Mouse (Mus musculus) midbrain, embryonic 12.5 days (tissue): ENCODE results near the gene Olfr522. TPM values are rescaled to one million over a fixed set of nuclear protein-coding genes. Genes with fewer than 3 reads are reported as not detected.

Experiments
- ATAC-seq: fragments of 200-750 bp; cut with Nextera tagmentation; 2 replicates; pipeline ENCODE4 v1.8.0; 2017; ENCODE audit warnings: low read depth, moderate TSS enrichment, moderate library complexity; ENCODE audit not compliant: low FRiP score
- H3K27ac ChIP-seq: fragments of 300-500 bp; sonication (generic); replicated peaks from 2 replicates; pipeline ENCODE4 v1.5.1; 2016; ENCODE audit warnings: mild to moderate bottlenecking
- H3K27me3 ChIP-seq: fragments of 300-500 bp; sonication (generic); 2 replicates; pipeline ENCODE4 v1.6.1; 2016; ENCODE audit warnings: mild to moderate bottlenecking
- H3K36me3 ChIP-seq: fragments of 300-500 bp; sonication (generic); 2 replicates; pipeline ENCODE4 v1.6.1; 2016
- H3K4me1 ChIP-seq: fragments of 300-500 bp; sonication (generic); 2 replicates; pipeline ENCODE4 v1.6.1; 2016
- H3K4me2 ChIP-seq: fragments of 300-500 bp; sonication (generic); replicated peaks from 2 replicates; pipeline ENCODE4 v1.6.1; 2016; ENCODE audit warnings: mild to moderate bottlenecking, moderate library complexity
- H3K4me3 ChIP-seq: fragments of 300-500 bp; sonication (generic); 2 replicates; pipeline ENCODE4 v1.5.1; 2016; ENCODE audit warnings: mild to moderate bottlenecking
- H3K9ac ChIP-seq: fragments of 300-500 bp; sonication (generic); replicated peaks from 2 replicates; pipeline ENCODE4 v1.6.1; 2016; ENCODE audit warnings: mild to moderate bottlenecking, moderate library complexity
- H3K9me3 ChIP-seq: fragments of 300-500 bp; sonication (generic); 2 replicates; pipeline ENCODE4 v1.6.1; 2016; ENCODE audit warnings: mild to moderate bottlenecking
- WGBS: fragments of 180-500 bp; shearing (Covaris S2); methylation state at CpG from one replicate; pipeline ENCODE4 v1.1.7; 2016; 5-methylcytosine and 5-hydroxymethylcytosine counted together
- polyA plus RNA-seq: library from polyadenylated mRNA; unstranded; fragments of >200 nt; fragmentation: Nextera tagmentation; extraction: Ambion mirVana; gene quantifications from 2 replicates; pipeline ENCODE4 v1.2.1, GENCODE M21; 2016

The Olfr522 gene
- polyA plus RNA-seq, 1 experiment from 2014 or later: not detected

DNA sequence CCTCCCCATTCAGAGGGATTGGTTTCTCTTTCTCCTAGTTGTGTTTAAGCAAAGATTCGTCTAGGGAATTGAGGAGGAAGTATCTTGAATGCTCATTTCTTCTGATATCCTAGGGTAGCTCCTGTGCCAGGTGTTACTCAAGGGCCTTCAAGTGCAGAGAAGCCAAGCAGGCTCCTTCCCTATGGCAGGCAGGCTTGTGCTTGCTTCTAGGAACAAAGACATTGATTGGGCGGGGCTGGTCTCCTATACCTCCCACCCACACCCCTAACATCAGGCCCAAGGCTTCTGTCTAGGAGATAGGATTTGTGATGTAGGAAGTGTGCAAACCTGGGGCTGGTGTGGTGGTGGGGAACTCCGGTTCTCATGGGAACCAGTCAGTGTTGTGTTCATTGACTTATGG lies 37.6 kb downstream of the Olfr522 start:
- Histone ChIP-seq H3K4me3 (no peak overlapping the region), H3K9me3 (no peaks in the 10 kb centered on the region), H3K9ac (no peak overlapping the region), H3K4me1 (peaks cover 9% of the 10 kb centered on the region), H3K27me3 (no peaks in the 10 kb centered on the region; the same call in 1 of the 2 replicates), H3K36me3 (peaks cover 7% of the 10 kb centered on the region; the same call in 1 of the 2 replicates), H3K27ac (no peak overlapping the region), H3K4me2 (no peak overlapping the region)
- WGBS: 91% methylated on average over 3 of the region's 3 CpGs
- ATAC-seq: no peak

DNA sequence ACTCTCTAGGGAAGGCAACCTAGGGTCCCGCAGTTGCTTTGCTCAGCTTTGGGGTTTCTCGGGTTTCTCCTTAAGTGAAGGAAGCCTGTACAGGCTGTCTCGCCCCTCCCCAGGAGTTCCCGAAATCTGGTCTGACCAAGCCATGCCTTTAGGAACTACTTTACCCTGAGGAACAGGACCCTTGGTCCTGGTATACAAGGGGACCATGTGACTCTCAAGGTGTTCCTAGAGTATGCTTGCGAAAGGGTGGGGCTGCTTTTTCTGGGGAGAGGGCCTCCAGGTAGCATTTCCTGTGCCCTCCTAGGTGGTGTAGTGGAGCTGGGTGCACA lies 38.6 kb downstream of the Olfr522 start:
- Histone ChIP-seq H3K4me3 (peak overlapping the region; percentile 74), H3K36me3 (peaks cover 7% of the 10 kb centered on the region; the same call in 1 of the 2 replicates), H3K27me3 (no peaks in the 10 kb centered on the region; the same call in 1 of the 2 replicates), H3K9me3 (no peaks in the 10 kb centered on the region), H3K4me2 (peak overlapping the region; percentile 77), H3K9ac (peak overlapping the region; percentile 76), H3K4me1 (peaks cover 9% of the 10 kb centered on the region), H3K27ac (no peak overlapping the region)
- no peak for ATAC-seq
- WGBS: 6% methylated on average over 5 of the region's 5 CpGs

DNA sequence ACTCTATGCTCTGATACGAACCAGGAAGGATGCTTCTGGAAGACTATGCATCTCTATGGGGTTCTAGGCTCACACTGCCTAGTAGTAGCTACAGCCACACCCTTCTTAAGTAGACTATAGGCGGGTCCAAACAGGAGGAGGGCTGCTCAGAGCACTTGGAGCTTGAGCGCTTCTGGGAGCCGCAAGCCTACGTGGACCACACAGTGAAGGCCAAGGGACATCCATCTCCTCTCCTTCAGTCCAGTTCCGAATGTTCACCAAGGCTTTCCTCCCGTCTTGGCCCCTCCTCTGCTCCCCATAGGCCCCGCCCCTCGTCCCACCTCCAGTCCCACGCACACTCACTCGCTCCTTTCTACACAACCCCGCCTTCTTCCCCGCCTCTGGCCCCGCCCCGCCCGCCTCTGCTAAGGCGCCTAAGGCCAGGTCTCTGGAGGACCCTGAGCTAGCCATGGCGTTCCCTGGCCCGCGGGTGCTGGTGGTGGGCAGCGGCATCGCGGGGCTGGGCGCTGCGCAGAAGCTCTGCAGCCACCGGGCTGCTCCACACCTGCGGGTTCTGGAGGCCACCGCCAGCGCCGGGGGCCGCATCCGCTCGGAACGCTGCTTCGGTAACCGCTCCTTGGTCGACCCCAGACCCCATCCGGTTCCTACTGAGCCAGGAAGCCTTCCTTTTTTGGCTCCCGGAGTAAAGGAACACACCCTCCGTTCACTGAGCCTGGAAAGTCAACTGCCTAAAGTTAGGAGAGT lies 39.1 kb downstream of the Olfr522 start:
- Histone ChIP-seq H3K27me3 (no peaks in the 10 kb centered on the region; the same call in 1 of the 2 replicates), H3K4me2 (peak overlapping the region; percentile 77), H3K9ac (peak overlapping the region; percentile 76), H3K4me3 (peak overlapping the region; percentile 74), H3K9me3 (no peaks in the 10 kb centered on the region), H3K27ac (no peak overlapping the region), H3K36me3 (peaks cover 5% of the 10 kb centered on the region; the same call in 1 of the 2 replicates), H3K4me1 (peaks cover 9% of the 10 kb centered on the region)
- ATAC-seq: peak; percentile 97
- WGBS: 2% methylated on average over 40 of the region's 40 CpGs

DNA sequence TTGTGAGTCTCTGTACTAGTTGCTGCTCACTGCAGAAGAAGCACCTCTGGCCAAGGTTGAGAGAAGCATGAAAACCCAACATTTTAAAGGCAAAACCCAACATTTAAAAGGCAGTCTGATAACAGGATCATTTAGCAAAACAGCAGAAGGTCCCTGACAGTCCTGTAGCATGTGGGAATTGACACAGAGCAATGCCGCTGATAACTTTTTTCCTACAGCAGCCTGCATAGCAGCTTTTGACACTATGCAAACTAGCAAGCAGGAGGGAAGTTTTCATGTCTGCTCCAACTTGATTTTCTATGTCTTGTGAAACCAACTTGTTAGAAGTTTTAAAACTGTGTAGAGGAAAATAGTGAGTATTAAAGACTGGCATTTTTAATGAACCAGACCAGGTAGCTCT lies 40.2 kb downstream of the Olfr522 start:
- 89% methylated on average over 1 of the region's 1 CpGs for WGBS

DNA sequence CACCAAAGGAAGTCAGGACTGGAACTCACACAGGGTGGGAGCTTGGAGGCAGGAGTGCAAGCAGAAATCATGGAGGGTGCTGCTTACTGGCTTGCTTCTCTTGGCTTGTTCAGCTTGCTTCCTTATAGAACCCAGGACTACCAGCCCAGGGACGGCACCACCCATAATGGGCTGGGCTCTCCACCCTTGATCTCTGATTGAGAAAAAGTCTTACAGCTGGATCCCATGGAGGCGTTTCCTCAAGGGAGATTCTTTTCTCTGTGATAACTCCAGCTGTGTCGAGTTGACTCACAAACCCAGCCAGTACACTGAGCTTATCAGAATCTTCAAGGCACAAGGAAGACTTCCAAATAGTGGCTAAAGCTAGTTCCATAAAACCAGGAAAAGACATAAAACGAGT lies 41.8 kb downstream of the Olfr522 start:
- peaks cover 9% of the 10 kb centered on the region for H3K4me1 ChIP-seq
- H3K36me3 ChIP-seq: no peaks in the 10 kb centered on the region
- H3K27ac ChIP-seq: no peak overlapping the region
- no peaks in the 10 kb centered on the region; the same call in 1 of the 2 replicates for H3K27me3 ChIP-seq
- ATAC-seq: no peak
- H3K4me3 ChIP-seq: no peak overlapping the region
- H3K9ac ChIP-seq: no peak overlapping the region
- H3K9me3 ChIP-seq: no peaks in the 10 kb centered on the region
- WGBS: 39% methylated on average over 4 of the region's 4 CpGs
- no peak overlapping the region for H3K4me2 ChIP-seq

More for the DNA sequence above, 40.2 kb downstream of the Olfr522 start:
- Histone ChIP-seq H3K4me3 (no peak overlapping the region), H3K4me2 (no peak overlapping the region), H3K9ac (no peak overlapping the region), H3K4me1 (peaks cover 9% of the 10 kb centered on the region), H3K27me3 (no peaks in the 10 kb centered on the region; the same call in 1 of the 2 replicates), H3K27ac (no peak overlapping the region), H3K9me3 (no peaks in the 10 kb centered on the region), H3K36me3 (no peaks in the 10 kb centered on the region)
- no peak for ATAC-seq

DNA sequence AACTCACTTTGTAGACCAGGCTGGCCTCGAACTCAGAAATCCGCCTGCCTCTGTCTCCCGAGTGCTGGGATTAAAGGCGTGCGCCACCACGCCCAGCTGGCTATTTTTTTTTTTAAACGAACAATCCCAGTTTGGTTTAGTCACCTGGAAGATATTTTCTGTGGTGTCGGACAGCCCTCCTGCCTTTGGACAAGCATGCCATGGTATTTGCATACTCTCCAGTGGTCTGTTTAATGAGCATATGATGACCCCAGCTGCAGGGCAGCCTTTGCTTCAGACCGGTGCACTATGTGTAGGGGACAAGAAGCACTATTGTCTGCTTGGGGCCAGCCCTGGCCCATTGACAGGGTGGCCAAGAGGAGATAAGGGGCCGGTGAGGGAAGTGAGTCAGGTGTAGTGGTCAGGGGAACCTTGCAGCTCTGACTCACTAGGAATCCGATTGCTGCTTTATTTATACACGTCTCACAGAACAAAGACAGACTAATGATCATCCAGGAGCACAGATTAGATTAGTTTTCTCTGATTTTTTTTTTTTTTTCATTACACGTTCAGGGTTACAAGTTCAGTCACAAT lies 43.1 kb downstream of the Olfr522 start:
- Histone ChIP-seq H3K27ac (no peak overlapping the region), H3K36me3 (no peaks in the 10 kb centered on the region), H3K4me1 (peaks cover 9% of the 10 kb centered on the region), H3K27me3 (no peaks in the 10 kb centered on the region; the same call in 1 of the 2 replicates), H3K4me2 (no peak overlapping the region), H3K9me3 (no peaks in the 10 kb centered on the region), H3K9ac (no peak overlapping the region), H3K4me3 (no peak overlapping the region)
- ATAC-seq: no peak
- 74% methylated on average over 13 of the region's 13 CpGs for whole genome bisulfite sequencing

DNA sequence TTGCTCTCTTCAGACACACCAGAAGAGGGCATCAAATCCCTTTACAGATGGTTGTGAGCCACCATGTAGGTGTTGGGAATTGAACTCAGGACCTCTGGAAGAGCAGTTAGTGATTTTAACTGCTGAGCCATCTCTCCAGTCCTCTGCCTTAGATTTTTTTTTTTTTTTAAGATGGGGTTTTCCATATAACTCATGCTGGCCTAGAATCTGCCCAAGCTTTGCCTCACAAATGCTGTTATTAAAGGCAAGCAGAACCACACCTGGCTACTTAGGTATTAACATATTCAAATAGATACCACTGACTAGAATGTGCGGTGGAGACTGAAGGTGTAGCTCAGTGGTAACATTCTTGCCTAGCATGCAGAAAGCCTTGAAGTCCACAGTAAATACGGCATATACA lies 44.1 kb downstream of the Olfr522 start:
- no peaks in the 10 kb centered on the region; the same call in 1 of the 2 replicates for H3K27me3 ChIP-seq
- H3K4me3 ChIP-seq: no peak overlapping the region
- H3K9ac ChIP-seq: no peak overlapping the region
- no peaks in the 10 kb centered on the region for H3K36me3 ChIP-seq
- H3K4me1 ChIP-seq: peaks cover 8% of the 10 kb centered on the region
- 84% methylated on average over 2 of the region's 2 CpGs for WGBS
- no peaks in the 10 kb centered on the region for H3K9me3 ChIP-seq
- H3K4me2 ChIP-seq: no peak overlapping the region
- no peak for ATAC-seq
- H3K27ac ChIP-seq: no peak overlapping the region

DNA sequence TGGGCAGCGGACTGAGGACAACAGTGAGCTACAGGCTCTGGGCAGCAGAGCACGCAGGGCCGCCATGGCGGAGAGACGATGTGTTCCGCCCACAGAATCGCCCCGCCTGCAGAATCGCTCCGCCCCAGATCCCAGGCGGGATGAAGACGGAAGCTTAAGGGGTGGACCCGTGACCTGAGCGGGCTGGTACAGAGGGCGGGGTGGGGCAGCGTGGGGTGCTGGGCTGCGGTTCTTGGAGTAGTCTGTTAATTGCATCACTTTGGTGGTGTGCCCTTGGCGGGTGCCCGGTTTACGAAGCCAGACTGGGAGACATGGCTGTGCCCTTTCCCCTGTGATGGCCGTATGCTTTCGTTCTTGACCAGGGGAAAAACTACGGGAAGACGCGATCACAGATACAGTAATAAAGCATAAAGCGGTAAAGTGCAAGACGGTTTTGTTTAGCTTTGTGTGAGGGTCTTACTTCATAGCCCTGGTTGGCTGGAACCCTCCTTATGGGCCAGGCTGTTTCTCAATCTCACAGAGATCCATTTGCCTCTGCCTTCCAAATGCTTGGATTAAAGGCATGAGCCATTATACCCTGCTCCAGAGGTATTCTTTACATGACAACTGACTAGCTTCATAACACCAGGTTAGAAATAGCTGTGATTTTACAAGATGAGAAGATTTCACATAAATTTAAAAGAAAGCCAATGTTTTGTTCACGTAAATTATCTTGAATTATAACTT lies 48.1 kb downstream of the Olfr522 start, which contains the start of gene Echs1:
Gene Echs1 (minus strand): TSS at position 148 of the 726 bp plus-strand sequence.
- 4% methylated on average over 28 of the region's 28 CpGs for WGBS
- Histone ChIP-seq H3K4me3 (peak within 1 kb of the TSS; percentile 66), H3K4me1 (peaks cover 6% of the 10 kb centered on the region), H3K9ac (peak within 1 kb of the TSS; percentile 80), H3K27ac (peak within 1 kb of the TSS; percentile 64), H3K36me3 (peaks cover 14% of the 10 kb centered on the region), H3K27me3 (no peaks in the 10 kb centered on the region), H3K4me2 (peak within 1 kb of the TSS; percentile 90), H3K9me3 (no peaks in the 10 kb centered on the region)
- peak; percentile 95 for ATAC-seq

DNA sequence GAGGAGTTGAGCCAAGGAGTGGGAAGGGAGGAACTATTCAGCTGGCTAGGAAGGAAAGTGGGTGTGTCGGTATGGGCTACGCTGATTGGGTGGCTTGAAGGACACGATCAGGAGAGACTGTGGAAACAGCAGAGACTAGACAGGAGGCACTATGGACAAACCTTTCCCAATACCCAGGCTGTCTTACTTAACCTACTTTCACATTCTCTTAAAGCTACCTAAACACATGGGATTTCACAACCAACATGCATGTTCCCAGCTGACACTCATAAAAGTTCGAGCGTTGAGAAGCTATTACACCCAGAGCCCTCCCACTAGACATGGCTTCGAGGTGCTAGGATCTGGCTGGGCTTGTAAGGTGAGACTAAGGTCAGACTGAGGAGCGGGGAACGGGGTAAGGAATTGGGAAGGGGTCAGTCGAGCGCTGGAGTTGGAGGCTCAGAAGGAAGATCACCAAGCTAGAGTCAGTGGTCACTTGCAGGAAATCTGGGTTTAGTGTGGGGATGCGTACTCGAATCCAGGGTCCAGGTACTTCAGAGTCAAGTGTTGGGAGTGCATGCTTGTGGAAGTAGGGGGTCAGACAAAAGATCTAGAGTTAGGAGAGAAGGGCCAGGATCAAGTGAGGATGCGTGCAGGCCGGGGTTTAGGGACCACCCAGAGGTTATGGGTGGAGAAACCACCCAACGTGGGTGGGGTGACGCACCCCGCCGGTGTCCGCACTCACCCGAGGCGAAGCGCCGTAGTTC lies 48.8 kb downstream of the Olfr522 start, which contains the start of gene Paox:
Gene Paox (plus strand): TSS at position 217 of the 746 bp plus-strand sequence.
- peak; percentile 51 for ATAC-seq
- WGBS: 4% methylated on average over 23 of the region's 23 CpGs
- Histone ChIP-seq H3K4me2 (peak within 1 kb of the TSS; percentile 90), H3K4me3 (peak within 1 kb of the TSS; percentile 66), H3K27me3 (no peaks in the 10 kb centered on the region), H3K9ac (peak within 1 kb of the TSS; percentile 80), H3K4me1 (peaks cover 6% of the 10 kb centered on the region), H3K27ac (peak within 1 kb of the TSS; percentile 64), H3K36me3 (peaks cover 21% of the 10 kb centered on the region), H3K9me3 (no peaks in the 10 kb centered on the region)

DNA sequence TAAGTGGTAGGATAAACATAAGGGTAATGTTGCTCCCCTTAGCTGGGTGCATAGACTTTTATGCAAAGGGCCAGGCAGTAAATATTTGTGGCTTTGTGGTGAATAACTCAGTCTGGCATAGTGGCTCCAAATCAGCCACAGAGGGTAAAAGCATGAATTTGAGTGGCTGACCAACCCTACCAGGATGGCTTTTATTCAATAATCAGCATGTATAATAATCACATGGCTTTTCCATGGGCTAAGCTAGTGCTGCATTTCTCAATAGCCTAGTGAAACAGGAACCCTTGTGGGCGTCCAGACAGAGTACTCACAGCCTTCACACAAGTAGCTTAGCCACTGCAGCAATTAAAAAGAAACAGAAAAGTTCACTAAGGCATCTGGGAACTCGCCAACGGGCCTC lies 52.6 kb downstream of the Olfr522 start:
- Histone ChIP-seq H3K4me1 (peaks cover 6% of the 10 kb centered on the region), H3K9ac (no peak overlapping the region), H3K36me3 (peaks cover 58% of the 10 kb centered on the region), H3K27ac (no peak overlapping the region), H3K9me3 (no peaks in the 10 kb centered on the region), H3K27me3 (no peaks in the 10 kb centered on the region), H3K4me3 (no peak overlapping the region), H3K4me2 (no peak overlapping the region)
- WGBS: 81% methylated on average over 3 of the region's 3 CpGs
- ATAC-seq: no peak
